Mouse (Mus musculus): ENCODE results near the gene Pde10a. TPM values are rescaled to one million over a fixed set of nuclear protein-coding genes. Genes with fewer than 3 reads are reported as not detected.

Pde10a gene
- polyA plus RNA-seq, 1 experiment from 2014 or later: 4.4 TPM

DNA sequence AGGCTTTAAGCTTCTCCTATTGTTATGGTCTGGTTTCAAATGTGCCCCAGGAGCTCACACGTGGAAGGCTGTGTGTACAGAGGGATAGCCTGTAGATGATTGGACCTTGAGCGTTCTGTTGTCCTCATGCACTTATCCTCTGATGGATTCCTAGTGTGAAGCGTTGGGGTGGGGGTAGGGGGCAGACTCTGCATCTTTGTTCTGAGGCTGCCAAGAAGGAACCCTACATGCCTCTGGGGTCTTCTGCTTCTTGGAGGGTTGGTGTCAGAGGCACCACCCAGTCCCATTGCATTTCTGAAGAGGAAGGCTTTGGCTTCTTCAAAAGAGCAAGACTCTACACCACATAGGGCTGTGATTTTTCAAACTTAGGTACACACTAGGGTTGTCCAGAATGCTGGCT, 28.4 kb downstream of the Pde10a start:
- H3K9me3 ChIP-seq: no peaks in the 10 kb centered on the region

DNA sequence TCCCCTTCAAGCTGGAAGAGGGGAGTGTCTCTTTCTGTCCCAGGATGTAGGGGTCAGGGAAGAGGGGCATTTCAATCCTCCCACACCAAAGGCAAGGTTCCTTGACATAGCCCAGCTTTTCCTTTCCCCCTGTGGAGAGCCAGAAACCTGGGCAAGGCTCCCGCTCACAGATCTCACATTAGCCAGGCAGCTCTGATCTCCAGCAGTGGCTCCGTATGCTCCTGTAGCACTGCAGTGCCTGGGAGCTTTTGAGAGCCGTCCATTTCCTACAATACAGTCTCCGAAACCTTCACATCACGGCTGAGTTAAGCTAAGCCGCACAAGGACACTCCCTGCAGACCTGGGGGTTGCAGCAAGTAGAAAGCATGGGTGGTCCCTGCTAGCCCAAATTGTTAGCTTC, 29.0 kb downstream of the Pde10a start:
- peaks cover 10% of the 10 kb centered on the region; the same call in 1 of the 2 replicates for H3K27me3 ChIP-seq
- H3K9me3 ChIP-seq: no peaks in the 10 kb centered on the region
- no peak overlapping the region for H3K4me3 ChIP-seq (replicated peaks)
- H3K4me2 ChIP-seq: no peak overlapping the region
- H3K27ac ChIP-seq: no peak overlapping the region
- 82% methylated on average over 6 of the region's 6 CpGs for WGBS
- H3K4me1 ChIP-seq (replicated peaks): peaks cover 6% of the 10 kb centered on the region
- no peaks in the 10 kb centered on the region for H3K36me3 ChIP-seq
- no peak for ATAC-seq (ENCODE audit: insufficient number of reproducible peaks, insufficient read depth, low FRiP score, low TSS enrichment, low read depth)
- no peak overlapping the region for H3K9ac ChIP-seq (replicated peaks)

More for the DNA sequence above, 28.4 kb downstream of the Pde10a start:
- Histone ChIP-seq H3K27me3 (peaks cover 10% of the 10 kb centered on the region; the same call in 1 of the 2 replicates), H3K9ac (replicated peaks) (no peak overlapping the region), H3K4me1 (replicated peaks) (peaks cover 6% of the 10 kb centered on the region), H3K36me3 (no peaks in the 10 kb centered on the region), H3K4me2 (no peak overlapping the region), H3K27ac (no peak overlapping the region), H3K4me3 (replicated peaks) (no peak overlapping the region)
- WGBS: 77% methylated on average over 3 of the region's 3 CpGs
- no peak for ATAC-seq (ENCODE audit: insufficient number of reproducible peaks, insufficient read depth, low FRiP score, low TSS enrichment, low read depth)

DNA sequence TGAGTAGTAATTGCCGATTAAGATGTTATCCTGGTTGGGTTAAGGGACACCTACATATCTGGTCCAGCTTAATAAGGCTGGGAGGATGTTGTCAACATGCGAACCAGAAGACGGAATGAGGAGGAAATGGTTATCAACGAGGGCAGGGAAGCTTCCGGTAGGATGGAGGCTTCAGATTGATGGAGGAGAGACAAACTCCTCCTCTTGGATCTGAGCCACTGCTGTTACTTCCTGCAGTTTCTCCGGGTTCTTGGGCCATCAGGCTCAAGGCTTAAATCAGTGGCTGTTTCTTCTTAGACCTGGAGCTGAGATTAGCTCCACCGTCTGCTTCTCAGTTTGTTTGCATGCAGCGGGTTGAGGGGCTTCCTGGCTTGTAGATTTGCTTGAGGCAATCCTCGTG, 30.6 kb downstream of the Pde10a start:
- peaks cover 10% of the 10 kb centered on the region; the same call in 1 of the 2 replicates for H3K27me3 ChIP-seq
- H3K36me3 ChIP-seq: no peaks in the 10 kb centered on the region
- H3K4me1 ChIP-seq (replicated peaks): peaks cover 6% of the 10 kb centered on the region
- no peak overlapping the region for H3K4me2 ChIP-seq
- H3K4me3 ChIP-seq (replicated peaks): no peak overlapping the region
- no peak overlapping the region for H3K9ac ChIP-seq (replicated peaks)
- WGBS: 80% methylated on average over 9 of the region's 9 CpGs
- no peak for ATAC-seq (ENCODE audit: insufficient number of reproducible peaks, insufficient read depth, low FRiP score, low TSS enrichment, low read depth)
- H3K9me3 ChIP-seq: no peaks in the 10 kb centered on the region
- no peak overlapping the region for H3K27ac ChIP-seq

DNA sequence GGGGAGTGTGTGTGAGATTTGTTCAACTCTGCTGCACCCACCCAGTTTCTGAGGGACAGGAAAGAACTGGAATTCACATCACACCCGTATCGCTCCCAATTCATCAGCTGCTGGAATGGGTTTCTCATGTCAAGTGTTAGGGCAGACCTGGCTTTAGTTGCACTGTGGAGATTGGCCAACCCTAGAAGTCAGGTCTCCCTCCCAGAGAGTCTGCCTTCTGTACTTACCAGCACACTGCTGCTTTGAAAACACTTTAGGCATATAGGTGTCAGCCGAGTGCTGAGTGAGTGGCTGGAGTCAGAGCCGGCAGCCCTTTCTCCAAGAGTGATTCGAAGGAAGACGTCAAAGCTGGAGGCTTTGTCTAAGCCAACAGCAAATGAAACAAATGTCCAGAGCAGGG, 31.1 kb downstream of the Pde10a start:
- H3K4me3 ChIP-seq (replicated peaks): no peak overlapping the region
- no peaks in the 10 kb centered on the region for H3K9me3 ChIP-seq
- H3K9ac ChIP-seq (replicated peaks): no peak overlapping the region
- peaks cover 10% of the 10 kb centered on the region; the same call in 1 of the 2 replicates for H3K27me3 ChIP-seq
- peaks cover 5% of the 10 kb centered on the region for H3K4me1 ChIP-seq (replicated peaks)
- WGBS: 72% methylated on average over 6 of the region's 6 CpGs
- no peak overlapping the region for H3K4me2 ChIP-seq
- no peak overlapping the region for H3K27ac ChIP-seq
- no peaks in the 10 kb centered on the region for H3K36me3 ChIP-seq
- ATAC-seq (ENCODE audit: insufficient number of reproducible peaks, insufficient read depth, low FRiP score, low TSS enrichment, low read depth): no peak

GRCm38 (mm10) chr17:8557926-8558325, 32.8 kb downstream of the Pde10a start:
- H3K36me3 ChIP-seq: no peaks in the 10 kb centered on the region
- no peak overlapping the region for H3K4me2 ChIP-seq
- no peaks in the 10 kb centered on the region for H3K9me3 ChIP-seq
- no peak overlapping the region for H3K27ac ChIP-seq
- H3K4me1 ChIP-seq (replicated peaks): no peaks in the 10 kb centered on the region
- no peak overlapping the region for H3K4me3 ChIP-seq (replicated peaks)
- ATAC-seq (ENCODE audit: insufficient number of reproducible peaks, insufficient read depth, low FRiP score, low TSS enrichment, low read depth): no peak
- no peak overlapping the region for H3K9ac ChIP-seq (replicated peaks)
- no peaks in the 10 kb centered on the region for H3K27me3 ChIP-seq
- WGBS: 82% methylated on average over 8 of the region's 8 CpGs

DNA sequence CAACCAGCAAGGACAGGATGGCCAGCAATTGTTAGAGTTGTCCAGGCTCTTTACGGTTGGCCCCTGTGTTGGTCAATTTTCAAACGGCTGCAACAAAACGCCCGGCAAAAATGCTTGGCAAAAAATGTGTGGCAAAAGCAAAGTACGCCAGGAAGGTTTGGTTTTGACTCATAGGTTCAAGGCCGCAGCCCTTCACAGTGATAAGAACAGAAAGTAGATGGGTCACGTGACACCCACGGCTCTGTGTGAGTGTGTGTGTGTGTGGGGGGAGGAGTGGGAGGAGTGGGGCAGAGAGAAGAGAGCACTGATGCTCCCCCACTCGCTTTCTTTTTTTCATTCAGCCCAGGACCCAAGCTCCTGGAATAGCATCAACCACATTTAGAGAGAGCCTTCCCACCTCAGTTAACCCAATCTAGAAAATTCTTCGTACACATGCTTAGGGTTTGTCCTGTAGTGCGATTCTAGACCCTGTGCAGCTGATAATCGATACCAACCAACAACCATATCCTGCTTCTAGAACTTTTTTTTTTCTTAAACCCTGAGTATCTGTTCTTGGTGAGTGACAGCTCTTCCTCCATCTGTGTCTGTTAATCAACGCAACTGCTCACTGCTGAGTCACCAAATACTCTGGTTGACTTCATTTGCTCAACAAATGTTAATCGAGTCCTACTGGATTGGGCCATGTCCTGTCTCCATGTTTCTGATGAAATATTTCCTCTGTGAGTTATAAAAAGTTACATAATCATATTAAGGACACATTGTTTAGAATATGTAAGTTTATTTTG, 37.1 kb downstream of the Pde10a start:
- WGBS: 85% methylated on average over 14 of the region's 14 CpGs
- Histone ChIP-seq H3K27ac (no peak overlapping the region), H3K27me3 (no peaks in the 10 kb centered on the region), H3K36me3 (no peaks in the 10 kb centered on the region), H3K9ac (replicated peaks) (no peak overlapping the region), H3K4me2 (no peak overlapping the region), H3K4me3 (replicated peaks) (no peak overlapping the region), H3K4me1 (replicated peaks) (no peaks in the 10 kb centered on the region), H3K9me3 (no peaks in the 10 kb centered on the region)
- no peak for ATAC-seq (ENCODE audit: insufficient number of reproducible peaks, insufficient read depth, low FRiP score, low TSS enrichment, low read depth)

GRCm38 (mm10) chr17:8562886-8563280, 37.7 kb downstream of the Pde10a start:
- no peak overlapping the region for H3K27ac ChIP-seq
- no peaks in the 10 kb centered on the region for H3K4me1 ChIP-seq (replicated peaks)
- no peak overlapping the region for H3K4me3 ChIP-seq (replicated peaks)
- H3K4me2 ChIP-seq: no peak overlapping the region
- no peak for ATAC-seq (ENCODE audit: insufficient number of reproducible peaks, insufficient read depth, low FRiP score, low TSS enrichment, low read depth)
- no peak overlapping the region for H3K9ac ChIP-seq (replicated peaks)
- no peaks in the 10 kb centered on the region for H3K9me3 ChIP-seq
- H3K27me3 ChIP-seq: no peaks in the 10 kb centered on the region
- 52% methylated on average over 1 of the region's 1 CpGs for WGBS
- H3K36me3 ChIP-seq: no peaks in the 10 kb centered on the region

- no peak within 1 kb of the TSS for H3K4me3 ChIP-seq (replicated peaks)
- H3K4me1 ChIP-seq (replicated peaks): no peaks in the 10 kb centered on the region
- 88% methylated on average over 6 of the region's 6 CpGs for WGBS
- H3K36me3 ChIP-seq: no peaks in the 10 kb centered on the region
- H3K4me2 ChIP-seq: no peak within 1 kb of the TSS
- no peak for ATAC-seq (ENCODE audit: insufficient number of reproducible peaks, insufficient read depth, low FRiP score, low TSS enrichment, low read depth)
- no peak within 1 kb of the TSS for H3K9ac ChIP-seq (replicated peaks)
- no peaks in the 10 kb centered on the region for H3K27me3 ChIP-seq
- H3K9me3 ChIP-seq: peaks cover 9% of the 10 kb centered on the region; the same call in 1 of the 2 replicates
- H3K27ac ChIP-seq: no peak within 1 kb of the TSS
These were observed 41.7 kb downstream of the Pde10a start, which contains the start of gene Gm17087 for GRCm38 (mm10) chr17:8566850-8567249. TSS of gene Gm17087 (minus strand) at chr17:8566950.

GRCm38 (mm10) chr17:8573542-8574260, 48.5 kb downstream of the Pde10a start:
- no peak for ATAC-seq (ENCODE audit: insufficient number of reproducible peaks, insufficient read depth, low FRiP score, low TSS enrichment, low read depth)

DNA sequence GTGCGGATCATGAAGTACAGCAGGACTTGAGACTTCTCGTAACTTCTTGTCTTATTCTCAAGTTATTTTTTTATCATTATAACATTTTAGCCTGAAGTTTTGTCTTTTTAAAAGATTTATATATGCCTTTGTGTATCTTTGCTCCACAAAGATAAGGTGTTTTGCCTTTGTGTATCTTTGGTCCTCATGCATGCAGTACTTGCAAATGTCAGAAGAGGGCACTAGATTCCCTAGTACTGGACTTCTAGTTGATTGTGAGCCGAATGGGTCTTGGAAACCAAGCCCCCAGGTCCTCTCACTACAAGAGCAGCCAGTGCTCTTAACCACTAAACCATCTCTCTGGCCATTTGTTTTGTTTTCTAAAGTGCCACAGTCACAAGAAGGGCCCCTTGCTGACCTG, 55.2 kb downstream of the Pde10a start:
- H3K27ac ChIP-seq: no peak overlapping the region
- no peaks in the 10 kb centered on the region for H3K9me3 ChIP-seq
- no peaks in the 10 kb centered on the region for H3K36me3 ChIP-seq
- no peak overlapping the region for H3K4me2 ChIP-seq
- ATAC-seq (ENCODE audit: insufficient number of reproducible peaks, insufficient read depth, low FRiP score, low TSS enrichment, low read depth): no peak
- WGBS: 61% methylated on average over 3 of the region's 3 CpGs
- H3K4me3 ChIP-seq (replicated peaks): no peak overlapping the region
- H3K9ac ChIP-seq (replicated peaks): no peak overlapping the region
- no peaks in the 10 kb centered on the region for H3K27me3 ChIP-seq
- H3K4me1 ChIP-seq (replicated peaks): no peaks in the 10 kb centered on the region

More at GRCm38 (mm10) chr17:8573542-8574260, 48.5 kb downstream of the Pde10a start:
- Histone ChIP-seq H3K4me1 (replicated peaks) (no peaks in the 10 kb centered on the region), H3K9me3 (peaks cover 9% of the 10 kb centered on the region; the same call in 1 of the 2 replicates), H3K27me3 (no peaks in the 10 kb centered on the region), H3K27ac (no peak overlapping the region), H3K4me3 (replicated peaks) (no peak overlapping the region), H3K9ac (replicated peaks) (no peak overlapping the region), H3K4me2 (no peak overlapping the region), H3K36me3 (no peaks in the 10 kb centered on the region)
- 79% methylated on average over 8 of the region's 8 CpGs for WGBS

DNA sequence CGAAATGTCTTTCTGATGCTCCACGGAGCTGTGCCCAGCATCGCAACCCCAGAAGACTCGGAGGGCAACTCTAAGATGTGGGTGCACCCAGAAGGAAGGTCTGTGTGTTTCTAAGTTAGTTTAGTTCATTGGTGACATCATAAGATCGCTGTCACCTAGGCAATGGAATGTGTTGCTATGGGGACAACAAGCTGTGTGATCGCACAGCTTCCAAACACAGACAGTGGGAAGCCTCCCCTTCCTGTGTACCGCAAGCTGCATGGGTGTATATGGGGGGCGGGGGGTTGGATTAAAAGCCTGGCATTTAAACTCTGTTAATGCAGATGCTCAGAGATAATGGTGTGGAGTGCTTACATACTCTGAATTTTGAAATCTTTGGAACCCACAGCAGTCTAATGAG, 56.4 kb downstream of the Pde10a start:
- H3K4me2 ChIP-seq: no peak overlapping the region
- H3K9ac ChIP-seq (replicated peaks): no peak overlapping the region
- H3K9me3 ChIP-seq: no peaks in the 10 kb centered on the region
- H3K4me1 ChIP-seq (replicated peaks): no peaks in the 10 kb centered on the region
- no peaks in the 10 kb centered on the region for H3K36me3 ChIP-seq
- H3K4me3 ChIP-seq (replicated peaks): no peak overlapping the region
- no peak for ATAC-seq (ENCODE audit: insufficient number of reproducible peaks, insufficient read depth, low FRiP score, low TSS enrichment, low read depth)
- H3K27ac ChIP-seq: no peak overlapping the region
- 80% methylated on average over 8 of the region's 8 CpGs for WGBS
- no peaks in the 10 kb centered on the region; the same call in 1 of the 2 replicates for H3K27me3 ChIP-seq

All from limb, embryonic 12.5 days (tissue).